Mouse (Mus musculus) intestine, postnatal 0 days (tissue): ENCODE data around the gene Bdh2. TPM values are rescaled to one million over a fixed set of nuclear protein-coding genes. Genes with fewer than 3 reads are reported as not detected.

ENCODE experiments used
- ATAC-seq: fragments of 200-750 bp; cut with Nextera tagmentation; 2 replicates; pipeline ENCODE4 v1.8.0; 2017; ENCODE audit warnings: mild to moderate bottlenecking, moderate TSS enrichment, moderate library complexity
- H3K27ac ChIP-seq: fragments of 300-500 bp; sonication (generic); 2 replicates; pipeline ENCODE4 v1.5.1; 2014; ENCODE audit warnings: mild to moderate bottlenecking, low read depth, low read length, moderate library complexity
- H3K27me3 ChIP-seq: fragments of 300-500 bp; sonication (generic); replicated peaks from 2 replicates; pipeline ENCODE4 v1.6.1; 2014; ENCODE audit warnings: low read length, mixed read lengths; ENCODE audit not compliant: control insufficient read depth, insufficient read depth
- H3K36me3 ChIP-seq: fragments of 300-500 bp; sonication (generic); 2 replicates; pipeline ENCODE4 v1.6.1; 2014; ENCODE audit warnings: mild to moderate bottlenecking, moderate library complexity; ENCODE audit not compliant: control insufficient read depth, insufficient read depth
- H3K4me1 ChIP-seq: fragments of 300-500 bp; sonication (generic); replicated peaks from 2 replicates; pipeline ENCODE4 v1.6.1; 2014; ENCODE audit warnings: antibody characterized with exemption, low read length, mixed read lengths; ENCODE audit not compliant: control insufficient read depth, insufficient read depth
- H3K4me2 ChIP-seq: fragments of 300-500 bp; sonication (generic); replicated peaks from 2 replicates; pipeline ENCODE4 v1.6.1; 2014; ENCODE audit warnings: low read depth, mild to moderate bottlenecking, moderate library complexity
- H3K4me3 ChIP-seq: fragments of 300-500 bp; sonication (generic); 2 replicates; pipeline ENCODE4 v1.5.1; 2014; ENCODE audit warnings: low read depth, low read length
- H3K9ac ChIP-seq: fragments of 300-500 bp; sonication (generic); 2 replicates; pipeline ENCODE4 v1.6.1; 2014; ENCODE audit warnings: mild to moderate bottlenecking, low read depth, low read length
- H3K9me3 ChIP-seq: fragments of 300-500 bp; sonication (generic); 2 replicates; pipeline ENCODE4 v1.6.1; 2016; ENCODE audit warnings: mixed run types; ENCODE audit not compliant: control insufficient read depth
- CTCF ChIP-seq: sonication (generic); IDR thresholded peaks from 2 replicates; pipeline ENCODE4 v1.5.1; 2016; ENCODE audit warnings: low read depth, mild to moderate bottlenecking, control low read depth, antibody characterized with exemption, moderate library complexity
- WGBS: fragments of 180-500 bp; shearing (Covaris S2); extraction: QIAGEN DNeasy Blood & Tissue Kit; methylation state at CpG from one replicate; pipeline ENCODE4 v1.1.7; 2014; 5-methylcytosine and 5-hydroxymethylcytosine counted together
- polyA plus RNA-seq: library from polyadenylated mRNA; unstranded; fragments of >200 nt; fragmentation: Nextera tagmentation; extraction: Ambion mirVana; gene quantifications from 2 replicates; pipeline ENCODE4 v1.2.1, GENCODE M21; 2015

Gene Bdh2
- polyA plus RNA-seq, 1 experiment from 2014 or later, result 8.0 TPM

GRCm38 (mm10) chr3:135333763-135334162 lies 52.7 kb downstream of the Bdh2 start:
- TF ChIP-seq CTCF, result no peak
- no peaks in the 10 kb centered on the region for H3K9me3 ChIP-seq
- H3K4me1 ChIP-seq, result no peaks in the 10 kb centered on the region
- no peaks in the 10 kb centered on the region for H3K36me3 ChIP-seq
- no peak overlapping the region for H3K4me2 ChIP-seq
- WGBS, result 51% methylated on average over 4 of the region's 4 CpGs
- no peak overlapping the region for H3K4me3 ChIP-seq
- ATAC-seq, result no peak
- H3K9ac ChIP-seq, result no peak overlapping the region
- no peak overlapping the region for H3K27ac ChIP-seq
- no peaks in the 10 kb centered on the region for H3K27me3 ChIP-seq

- no peak for TF ChIP-seq CTCF
- no peak within 1 kb of the TSS for H3K9ac ChIP-seq
Measured at GRCm38 (mm10) chr3:135347739-135348264, 66.8 kb downstream of the Bdh2 start, which contains the start of gene Slc9b1. Gene Slc9b1, plus strand, starts transcription at chr3:135348029.

GRCm38 (mm10) chr3:135349022-135349421 lies 68.0 kb downstream of the Bdh2 start:
- Histone ChIP-seq H3K9me3 (no peaks in the 10 kb centered on the region), H3K4me1 (no peaks in the 10 kb centered on the region), H3K4me3 (no peak overlapping the region), H3K27ac (no peak overlapping the region), H3K27me3 (no peaks in the 10 kb centered on the region), H3K4me2 (no peak overlapping the region), H3K9ac (no peak overlapping the region), H3K36me3 (no peaks in the 10 kb centered on the region)
- no peak for TF ChIP-seq CTCF
- ATAC-seq, result no peak

More at GRCm38 (mm10) chr3:135347739-135348264, 66.8 kb downstream of the Bdh2 start, which contains the start of gene Slc9b1:
- Histone ChIP-seq H3K36me3 (no peaks in the 10 kb centered on the region), H3K27me3 (no peaks in the 10 kb centered on the region), H3K27ac (no peak within 1 kb of the TSS), H3K4me1 (no peaks in the 10 kb centered on the region), H3K9me3 (no peaks in the 10 kb centered on the region), H3K4me3 (no peak within 1 kb of the TSS), H3K4me2 (no peak within 1 kb of the TSS)
- 80% methylated on average over 14 of the region's 14 CpGs for WGBS
- no peak for ATAC-seq

- 93% methylated on average over 3 of the region's 3 CpGs for WGBS
- Histone ChIP-seq H3K27ac (no peak overlapping the region), H3K27me3 (no peaks in the 10 kb centered on the region), H3K9me3 (no peaks in the 10 kb centered on the region), H3K4me1 (no peaks in the 10 kb centered on the region), H3K4me3 (no peak overlapping the region), H3K4me2 (no peak overlapping the region), H3K36me3 (no peaks in the 10 kb centered on the region), H3K9ac (no peak overlapping the region)
- no peak for TF ChIP-seq CTCF
- ATAC-seq, result no peak
Measured at GRCm38 (mm10) chr3:135351857-135352256, 70.8 kb downstream of the Bdh2 start.

Other genes with a start within 250 kb of the Bdh2 start
- 5.4 and 5.6 TPM in 2 replicates for gene Cenpe, start 68.7 kb upstream of the Bdh2 start, polyA plus RNA-seq
- 0.59 and 0.68 TPM in 2 replicates for gene Slc9b2, start 26.5 kb downstream of the Bdh2 start, polyA plus RNA-seq
- gene Slc9b1, start 66.8 kb downstream of the Bdh2 start, polyA plus RNA-seq, result 0.24 TPM in 1 of 2 replicates, not detected in the other
- 41.6 and 44.3 TPM in 2 replicates for gene Cisd2, start 142.7 kb downstream of the Bdh2 start, polyA plus RNA-seq
- gene Ube2d3, start 156.9 kb downstream of the Bdh2 start, polyA plus RNA-seq, result 383 and 404 TPM in 2 replicates
- gene Manba, start 204.4 kb downstream of the Bdh2 start, polyA plus RNA-seq, result 18.6 and 20.9 TPM in 2 replicates